Mouse (Mus musculus) heart, adult 18-20 months (tissue): ENCODE results near the gene Pop5. TPM values are rescaled to one million over a fixed set of nuclear protein-coding genes. Genes with fewer than 3 reads are reported as not detected.

Source experiments
- DNase-seq, 2 experiments: peaks; one replicate each; pipeline ENCODE4 v3.0.0; 2021 to 2022; ENCODE audit warnings: mixed read lengths in 1 of 2
- total RNA-seq, 2 experiments: library from RNA; stranded (reverse); gene quantifications; 2 replicates each; pipeline ENCODE4 v1.2.3; 2021

Pop5 gene
- total RNA-seq, 2 experiments from 2014 or later = 35.6 to 37.4 TPM

DNA sequence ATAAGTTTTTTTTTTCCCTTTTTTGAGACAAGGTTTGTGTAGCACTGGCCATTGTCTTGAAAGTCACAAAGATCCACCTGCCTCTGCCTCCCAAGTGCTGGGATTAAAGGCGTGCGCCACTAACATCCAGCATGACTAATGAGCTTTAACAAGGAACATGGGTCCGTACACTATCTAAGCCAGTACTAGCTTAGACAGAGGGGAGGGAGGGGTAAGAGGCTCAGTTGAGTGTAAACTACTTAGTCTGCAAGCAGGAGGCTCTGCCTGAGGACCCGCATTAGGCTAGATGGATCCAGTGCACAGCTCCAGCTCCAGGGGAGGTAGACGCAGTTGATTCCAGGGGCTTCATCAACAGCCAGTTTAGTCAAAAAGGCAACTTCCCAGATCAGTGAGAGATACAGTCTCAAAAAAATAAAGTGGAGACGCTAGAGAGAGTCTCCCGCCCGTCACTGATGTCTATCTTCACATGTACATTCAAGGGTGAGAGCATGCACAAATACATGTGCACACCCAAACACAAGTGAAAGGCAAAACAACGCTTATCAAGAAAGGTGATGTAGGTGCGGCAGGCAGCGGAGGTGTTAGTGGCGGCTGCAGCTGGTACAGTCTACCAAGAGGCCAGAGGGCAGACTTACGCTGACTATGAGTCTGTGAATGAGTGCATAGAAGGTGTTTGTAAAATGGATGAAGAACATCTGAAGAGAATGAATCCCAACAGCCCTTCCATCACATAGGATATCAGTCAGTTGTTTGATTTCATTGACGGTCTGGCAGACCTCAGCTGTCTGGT is 27.1 kb downstream of the Pop5 start:
- DNase-seq = no peak

DNA sequence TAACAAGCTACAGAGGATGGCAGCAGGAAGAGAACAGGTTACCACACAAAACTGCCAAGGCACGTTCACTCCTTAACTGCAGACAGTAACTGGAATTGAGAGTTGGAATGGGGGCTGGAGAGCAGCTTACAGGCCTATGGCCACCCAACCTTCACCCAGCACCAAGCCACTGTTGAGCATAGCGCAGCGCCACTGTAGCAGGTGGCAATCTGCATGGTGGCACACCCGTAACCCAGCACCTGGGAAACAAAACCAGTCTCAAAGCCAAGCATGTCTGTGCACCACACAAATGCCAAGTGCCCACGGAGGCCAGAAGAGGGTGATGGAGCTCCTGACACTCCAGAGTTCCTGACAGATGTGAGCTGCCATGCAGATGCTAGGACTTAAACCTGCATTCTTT is 30.7 kb downstream of the Pop5 start:
- no peak for DNase-seq

DNA sequence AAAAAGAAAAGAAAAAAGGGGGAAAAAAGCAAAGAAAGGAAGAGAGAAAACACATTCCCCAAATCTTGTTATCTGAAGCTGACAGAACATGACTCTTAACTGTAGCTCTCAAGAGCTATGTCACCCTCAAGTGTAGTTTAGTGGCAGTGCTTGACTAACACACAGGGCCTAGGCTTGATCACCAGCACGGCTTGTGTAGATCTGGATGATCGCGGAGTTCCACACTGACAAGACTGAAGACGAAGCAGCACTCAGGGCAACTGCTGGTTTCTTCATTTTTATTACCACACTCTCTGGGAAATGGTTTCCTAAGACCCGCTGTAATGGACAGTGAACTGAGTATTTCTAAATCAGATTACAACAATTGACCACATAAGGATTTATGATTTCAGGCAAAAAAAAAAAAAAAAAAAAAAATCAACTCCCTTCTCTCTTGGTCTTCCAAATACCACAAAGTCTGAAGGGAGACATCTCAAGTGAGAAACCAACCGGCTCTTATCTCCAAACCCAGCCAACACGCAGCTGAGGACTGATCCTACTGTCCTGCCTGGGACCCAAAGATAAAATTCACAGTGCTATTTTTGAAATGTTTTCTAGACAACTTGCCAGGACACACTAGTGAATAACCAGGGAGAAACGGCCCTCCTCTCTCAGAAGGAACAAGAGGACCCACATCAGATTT is 31.3 kb downstream of the Pop5 start:
- peak in 1 of 2 experiments; percentile 61 for DNase-seq

DNA sequence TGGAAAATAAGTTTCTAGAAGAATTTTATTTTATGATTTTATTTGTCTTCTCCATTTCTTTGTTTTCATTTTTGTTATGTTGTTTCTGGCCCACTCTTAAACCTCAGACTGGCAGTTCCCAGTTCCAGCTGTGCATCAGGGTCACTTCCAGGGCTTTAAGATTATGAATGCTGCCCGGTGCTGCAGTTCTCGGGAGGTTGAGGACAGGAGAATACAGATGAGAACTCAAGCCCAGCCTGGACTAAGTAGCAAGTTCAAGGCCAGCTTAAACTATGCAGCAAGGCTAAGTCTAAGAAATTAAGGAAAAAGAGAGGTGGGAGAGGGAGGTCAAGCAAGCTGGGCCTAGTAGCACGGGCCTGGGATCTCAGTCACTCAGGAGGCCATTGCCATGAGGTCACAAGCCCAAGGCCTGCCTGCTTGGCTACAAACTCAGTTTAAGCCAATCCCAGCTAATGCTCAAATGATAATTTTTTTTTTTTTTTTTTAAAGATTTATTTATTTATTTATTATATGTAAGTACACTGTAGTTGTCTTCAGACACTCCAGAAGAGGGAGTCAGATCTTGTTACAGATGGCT is 31.9 kb downstream of the Pop5 start:
- no peak for DNase-seq

DNA sequence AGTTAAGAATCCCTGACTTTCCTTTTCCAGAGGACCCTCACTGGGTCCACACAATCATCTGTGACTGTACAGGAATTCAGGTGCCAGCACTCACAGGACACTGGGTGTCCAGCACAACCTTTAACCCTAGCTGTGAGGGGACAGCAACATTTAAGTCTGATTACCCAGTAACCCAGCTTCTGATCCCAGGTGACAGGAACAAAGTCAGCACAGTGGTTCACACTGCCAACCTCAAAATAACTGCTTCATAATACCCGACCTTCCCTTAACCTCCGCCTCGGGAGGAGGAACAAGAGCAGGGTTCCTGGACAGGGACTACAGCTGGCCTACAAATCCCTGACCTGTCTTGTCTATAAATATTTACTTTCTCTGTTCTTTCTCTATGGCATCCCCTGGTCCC is 32.6 kb downstream of the Pop5 start:
- peak; percentile 61 to 75 for DNase-seq

DNA sequence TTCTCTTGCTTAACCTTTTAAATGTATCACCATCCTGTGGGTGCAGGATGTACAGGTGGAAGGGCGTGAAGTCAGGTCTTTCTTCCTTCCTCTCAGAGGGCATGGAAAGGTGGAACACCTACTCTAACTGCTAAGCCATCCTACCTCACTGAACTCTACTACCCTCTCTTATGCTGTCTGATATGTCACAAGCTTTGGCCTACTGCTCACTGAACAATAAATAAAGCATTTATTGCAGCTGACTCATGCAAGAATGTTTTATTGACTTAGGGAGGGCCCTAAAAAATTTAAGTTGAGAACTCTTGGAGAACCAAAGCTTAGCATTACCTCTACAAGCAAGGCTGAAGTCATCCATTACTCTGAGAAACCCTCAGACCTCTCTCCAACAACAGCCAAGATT is 34.3 kb downstream of the Pop5 start:
- no peak for DNase-seq

DNA sequence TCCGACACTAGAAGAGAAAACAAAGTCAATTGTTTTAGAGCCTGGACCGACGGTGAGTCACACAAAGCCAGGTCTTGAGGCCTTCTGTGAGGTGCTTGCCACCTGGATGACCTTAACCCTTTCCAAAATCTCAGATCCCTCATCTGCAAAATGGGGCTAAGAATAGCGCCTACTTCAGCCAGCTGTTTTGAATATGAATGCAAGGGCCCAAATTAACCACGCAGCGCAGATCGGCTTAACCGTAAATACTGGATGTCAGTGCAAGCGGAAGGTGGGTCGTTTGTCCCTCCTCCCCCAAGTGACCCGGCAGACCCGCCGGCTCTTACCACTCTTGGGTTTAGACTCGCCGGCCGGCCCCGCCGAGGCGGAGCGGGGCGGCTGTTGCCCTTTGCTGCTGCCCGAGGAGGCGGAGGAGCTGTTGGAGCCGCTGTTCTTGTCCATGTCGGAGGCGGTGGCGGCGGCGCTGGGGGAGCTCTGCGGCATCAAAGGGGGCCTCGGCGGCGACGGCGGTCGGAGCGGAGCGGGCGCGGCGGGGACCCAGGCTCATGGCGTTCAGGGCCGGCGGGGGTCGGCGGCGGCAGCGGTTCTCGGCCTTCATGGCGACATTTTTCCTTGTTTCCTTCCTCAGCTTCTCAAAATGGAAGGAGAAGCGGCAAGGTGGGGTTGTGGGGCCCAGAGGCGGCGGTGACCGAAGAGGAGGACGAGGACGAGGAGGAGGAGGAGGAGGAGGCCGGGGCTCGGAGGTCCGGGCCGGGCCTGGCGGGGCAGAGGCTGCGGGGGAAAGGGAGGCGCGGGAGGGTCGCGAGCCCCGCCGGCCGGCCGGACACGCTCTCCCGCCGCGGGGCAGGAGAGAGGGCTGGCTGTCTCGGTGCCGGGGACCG is 36.5 kb downstream of the Pop5 start:
- peak; percentile 20 to 59 for DNase-seq

DNA sequence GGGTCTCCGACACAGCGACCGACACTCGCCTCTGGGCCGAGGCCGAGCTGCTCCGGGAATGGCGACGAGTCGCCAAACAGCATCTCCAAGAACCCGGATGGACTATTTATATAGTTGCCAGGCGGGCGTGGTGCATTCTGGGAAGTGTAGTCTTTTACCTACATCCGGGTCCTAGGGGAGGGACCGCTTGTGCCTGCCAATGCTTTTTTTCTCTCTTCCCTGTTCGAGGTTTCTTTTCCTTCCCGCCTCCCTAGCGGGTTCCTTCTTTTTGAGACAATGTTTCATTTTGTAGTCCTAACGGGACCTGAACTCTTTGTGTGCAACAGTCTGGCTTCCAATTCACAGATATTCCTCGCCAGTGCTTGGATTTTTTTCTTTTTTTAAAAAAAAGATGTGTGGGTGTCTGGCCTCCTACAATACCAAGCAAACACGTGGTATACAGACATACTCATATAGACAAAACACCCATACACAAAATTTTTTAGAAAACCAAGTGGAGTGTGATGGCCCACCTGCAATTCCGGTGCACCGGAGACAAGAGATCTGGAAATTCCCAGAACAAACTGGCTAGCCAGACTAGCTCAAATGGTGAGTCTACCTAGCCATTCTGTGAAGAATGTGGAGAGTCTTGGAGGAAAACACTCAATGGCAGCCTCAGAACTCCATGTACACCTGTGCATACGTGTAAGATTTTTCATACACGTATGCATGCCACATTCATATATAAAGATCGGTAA is 37.3 kb downstream of the Pop5 start, which contains the start of gene Rnf10:
TSS of gene Rnf10 (minus strand) at position 87 of the 737 bp plus-strand sequence.
- peak; percentile 97 to 100 for DNase-seq

DNA sequence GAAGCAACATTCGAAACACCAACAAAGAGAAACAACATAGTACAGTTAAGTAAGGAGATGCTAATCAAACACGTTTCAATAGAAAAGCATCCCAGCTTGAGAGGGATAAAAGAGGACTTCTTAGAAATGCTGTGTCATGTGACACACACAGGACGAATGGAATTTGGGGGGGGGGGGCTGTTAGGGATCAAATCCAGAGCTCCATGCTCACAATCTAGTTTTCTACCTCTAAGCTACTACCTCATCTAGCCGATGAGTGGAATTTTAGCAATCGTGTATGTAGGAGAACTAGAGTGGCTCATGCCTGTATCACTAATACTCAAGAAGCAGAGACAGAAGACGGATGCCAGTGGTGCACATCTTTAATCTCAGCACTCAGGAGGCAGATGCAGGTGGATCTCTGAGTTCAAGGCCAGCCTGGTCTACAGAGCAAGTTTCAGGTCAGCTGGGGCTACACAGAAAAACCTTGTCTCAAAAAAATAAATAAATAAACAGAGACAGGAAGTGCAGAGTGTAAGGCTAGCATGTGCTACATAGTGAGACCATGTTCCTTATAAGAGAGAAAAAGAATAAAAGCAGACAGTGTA is 38.0 kb downstream of the Pop5 start:
- DNase-seq = no peak

DNA sequence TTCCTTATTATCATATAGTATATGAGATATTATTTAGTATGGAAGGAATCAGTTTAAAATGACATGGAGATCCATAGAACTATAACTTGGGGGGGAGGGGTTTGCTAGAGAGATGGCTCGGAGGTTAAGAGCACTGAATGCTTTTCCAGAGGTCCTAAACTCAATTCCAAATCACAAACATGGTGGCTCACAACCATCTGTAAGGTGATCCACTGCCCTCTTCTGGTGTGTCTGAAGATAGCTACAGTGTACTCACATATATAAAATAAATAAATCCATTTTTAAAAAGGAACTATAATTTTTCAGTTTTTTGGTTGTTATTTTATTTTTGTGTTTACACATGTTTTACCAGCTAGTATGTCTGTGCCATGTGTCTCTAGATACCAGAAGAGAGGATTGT is 38.7 kb downstream of the Pop5 start:
- DNase-seq = no peak

DNA sequence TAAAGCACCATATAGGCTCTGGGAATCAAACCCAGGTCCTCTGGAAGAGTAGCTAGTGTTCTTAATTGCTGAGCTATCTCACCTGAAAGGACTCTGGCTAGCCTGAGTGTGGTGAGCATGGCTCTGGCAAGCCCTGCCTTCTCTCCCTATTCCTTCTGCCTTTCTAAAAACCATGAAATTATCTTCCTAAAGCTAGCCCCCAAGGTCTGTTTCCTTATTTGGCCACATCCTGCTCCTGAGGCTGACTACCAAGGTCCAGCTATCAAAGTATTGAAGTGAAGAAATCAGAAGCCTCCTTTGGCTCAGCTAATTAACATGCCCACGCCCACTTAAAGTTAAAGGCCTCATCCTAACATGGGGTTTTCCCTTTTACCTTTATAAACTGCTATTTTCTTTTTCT is 39.1 kb downstream of the Pop5 start:
- no peak for DNase-seq

DNA sequence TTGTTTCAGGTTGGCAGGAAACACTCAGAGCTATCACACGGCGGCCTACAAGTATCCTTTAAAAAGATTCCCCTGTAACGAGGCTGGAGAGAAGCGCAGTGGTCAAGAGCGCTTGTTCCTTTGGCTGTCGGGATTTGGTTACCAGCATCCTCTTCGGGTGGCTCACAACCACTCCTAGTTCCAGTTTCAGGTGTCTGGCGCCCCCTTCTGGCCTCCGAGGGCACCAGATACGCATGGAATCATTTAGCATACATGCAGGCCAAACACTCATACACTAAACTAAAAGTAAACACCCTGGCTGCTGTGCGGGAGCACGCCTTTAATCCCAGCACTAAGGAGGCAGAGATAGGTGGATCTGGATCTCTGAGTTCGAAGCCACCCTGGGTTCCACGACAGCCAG is 40.4 kb downstream of the Pop5 start:
- no peak for DNase-seq

DNA sequence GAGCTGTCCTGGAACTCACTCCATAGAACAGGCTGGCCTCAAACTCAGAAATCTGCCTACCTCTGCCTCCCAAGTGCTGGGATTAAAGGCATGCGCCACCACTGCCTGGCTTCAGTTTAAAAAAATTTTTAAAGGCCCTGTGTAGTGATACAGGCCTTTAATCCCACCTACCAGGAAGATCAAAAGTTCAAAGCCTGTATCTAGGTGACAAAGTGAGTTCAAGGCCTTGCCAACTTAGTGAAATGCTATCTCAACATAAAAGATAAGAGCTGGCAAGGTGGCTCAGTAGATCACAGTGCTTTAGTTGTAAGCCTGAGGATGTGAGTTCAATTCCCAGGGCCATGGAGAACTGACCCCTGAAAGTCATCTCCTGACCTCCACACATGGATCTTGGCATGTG is 42.4 kb downstream of the Pop5 start:
- DNase-seq = no peak

DNA sequence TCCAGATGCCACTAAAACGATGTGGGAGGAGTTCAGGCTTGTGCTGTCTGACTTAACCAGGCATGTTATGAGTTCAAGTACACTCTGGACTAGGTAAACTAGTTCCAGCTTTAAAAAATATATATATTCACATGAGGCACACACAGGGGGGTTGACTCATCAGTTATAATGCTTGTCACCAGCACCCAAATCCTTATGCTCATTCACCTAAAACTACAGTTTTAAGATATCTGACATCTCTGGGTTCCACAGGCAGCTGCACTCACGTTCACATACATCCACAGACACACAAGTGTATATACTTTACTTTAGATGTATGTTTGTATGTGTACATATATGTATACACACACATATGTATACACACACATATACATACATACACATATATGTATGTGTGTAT is 43.1 kb downstream of the Pop5 start:
- DNase-seq = no peak

DNA sequence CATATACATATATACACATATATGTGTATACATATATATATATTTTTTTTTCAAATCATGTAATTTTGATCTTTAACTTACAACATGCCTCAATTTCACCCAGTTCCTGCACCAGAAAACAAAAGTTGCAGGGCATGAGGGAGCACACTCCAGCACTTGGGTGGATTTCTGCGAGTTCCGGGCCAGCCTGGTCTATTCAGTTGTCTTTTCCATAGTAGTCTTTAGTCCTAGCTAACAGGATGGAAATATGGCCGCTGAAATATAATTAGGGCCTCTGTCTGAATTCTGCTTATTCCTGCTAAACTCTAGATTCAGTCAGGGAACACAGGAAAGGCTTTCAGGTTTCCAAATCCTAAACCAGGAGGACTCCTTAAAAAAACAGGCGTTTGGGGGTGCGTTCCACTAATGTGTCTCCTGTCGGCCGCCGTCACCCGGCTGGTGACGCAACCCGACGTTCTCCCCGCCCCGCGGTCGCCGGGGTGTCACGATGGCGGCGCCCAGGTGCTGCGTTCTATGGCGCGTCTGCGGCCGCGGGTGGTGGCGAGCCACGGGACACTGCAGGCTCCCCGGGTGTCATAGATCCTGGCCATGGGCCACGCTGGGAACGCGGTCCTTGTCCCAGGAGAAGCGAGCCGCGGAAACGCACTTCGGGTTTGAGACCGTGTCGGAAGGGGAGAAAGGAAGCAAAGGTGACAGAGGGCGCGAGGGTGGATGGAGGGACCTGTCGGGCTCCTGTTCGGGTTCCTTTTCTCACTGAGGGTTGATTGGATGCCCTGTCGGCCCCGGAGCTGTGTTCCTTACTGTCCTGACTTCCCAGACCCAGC is 43.8 kb downstream of the Pop5 start, which contains the start of gene Coq5:
TSS of gene Coq5 (plus strand) at position 441 of the 824 bp plus-strand sequence.
- peak; percentile 91 to 96 for DNase-seq

DNA sequence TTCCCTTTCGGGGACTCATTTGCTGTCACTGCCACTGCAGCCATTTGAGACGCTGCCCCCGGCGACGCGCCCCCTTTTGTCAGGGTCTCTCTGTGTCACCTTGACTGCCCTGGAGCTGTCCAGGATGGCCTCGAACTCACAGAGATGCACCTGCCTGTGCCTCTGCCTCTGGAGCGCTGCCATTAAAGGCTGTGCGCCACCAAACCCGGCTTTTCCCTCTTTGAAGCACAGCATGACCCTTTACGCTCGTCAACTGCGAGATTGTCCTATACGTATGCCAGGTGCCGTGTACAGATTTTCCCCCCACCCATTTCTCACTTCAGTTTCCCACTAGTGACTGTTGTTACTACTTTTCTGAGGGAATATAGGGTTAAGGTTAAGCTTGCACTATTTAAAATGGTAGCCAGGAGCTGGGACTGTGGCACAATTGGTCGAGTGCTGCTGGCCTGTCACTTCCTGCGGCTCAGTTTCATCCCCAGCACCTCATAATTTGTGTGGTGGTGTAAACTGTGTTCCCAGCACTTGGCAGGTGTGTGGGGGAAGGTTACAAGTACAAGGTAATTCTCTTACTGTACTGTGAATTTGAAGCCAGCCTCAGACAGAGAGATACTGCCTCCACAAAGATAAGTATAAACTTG is 44.5 kb downstream of the Pop5 start:
- no peak for DNase-seq

DNA sequence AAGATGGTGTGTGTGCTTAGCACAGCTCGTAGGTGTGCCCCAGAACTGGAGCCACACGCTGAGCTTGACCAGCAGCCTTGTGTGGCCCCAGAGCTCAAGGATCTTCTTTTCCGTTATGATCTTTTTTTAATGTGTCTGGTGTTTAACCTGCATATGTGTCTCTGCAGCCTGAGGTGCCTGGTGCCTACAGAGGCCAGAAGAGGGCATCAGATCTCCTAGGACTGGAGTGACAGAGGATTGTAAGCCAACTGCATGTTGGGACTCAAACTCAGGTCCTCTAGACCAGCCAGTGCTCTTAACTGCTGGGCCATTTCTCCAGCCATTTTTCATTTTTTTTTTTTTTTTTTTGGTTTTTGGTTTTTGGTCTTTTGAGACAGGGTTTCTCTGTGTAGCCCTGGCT is 49.1 kb downstream of the Pop5 start:
- no peak for DNase-seq

DNA sequence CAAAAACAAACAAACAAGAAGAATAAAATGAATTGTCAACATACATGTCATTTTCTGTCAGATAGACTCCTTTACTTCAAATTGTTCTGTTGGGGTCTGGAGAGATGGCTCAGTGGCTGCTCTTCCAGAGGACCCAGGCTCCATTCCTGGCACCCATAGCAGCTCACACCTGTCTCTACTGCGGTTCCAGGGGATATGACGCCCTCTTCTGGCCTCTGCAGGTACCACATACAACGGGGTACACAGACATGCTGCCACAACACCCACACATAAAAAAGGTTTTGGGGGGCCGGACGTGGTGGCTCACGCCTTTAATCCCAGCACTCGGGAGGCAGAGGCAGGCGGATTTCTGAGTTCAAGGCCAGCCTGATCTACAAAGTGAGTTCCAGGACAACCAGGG is 58.5 kb downstream of the Pop5 start:
- DNase-seq = no peak
